Mouse (Mus musculus): Measurements from ENCODE around the gene Rtn4r.

DNA sequence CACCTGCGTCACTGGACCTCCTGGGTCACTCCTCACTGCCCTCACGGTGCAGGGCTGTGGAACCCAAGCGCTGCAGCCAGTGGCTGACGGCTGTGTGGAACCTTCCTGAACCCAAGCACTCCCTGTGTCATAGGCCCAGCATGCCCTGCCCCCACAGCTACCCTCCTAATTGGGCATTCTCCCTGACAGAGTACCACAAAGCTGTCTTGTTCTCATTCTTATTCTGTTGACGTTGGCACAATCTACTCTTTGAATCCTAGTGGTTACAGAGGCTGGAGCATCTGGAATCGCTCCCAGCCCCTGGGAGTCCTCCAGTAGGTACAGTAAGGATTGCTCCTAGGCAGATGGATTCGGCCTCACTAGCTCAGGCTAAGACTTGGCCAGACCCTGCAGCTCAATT is 33.1 kb downstream of the Rtn4r start:
- no peak for TF ChIP-seq CTCF (conservative IDR thresholded peaks at IDR 0.05; ENCODE audit: insufficient read depth, insufficient read length, low read depth, low read length)
- no peak for TF ChIP-seq POLR2A (IDR thresholded peaks at IDR 0.05; ENCODE audit: low read depth, low read length)

Measured in kidney, adult 2 months (tissue).